Comparison of ENCODE assay signal across 8 mouse cellular contexts in genomic region chr12:54654141-54654540, GRCm38 (mm10). TPM values are rescaled to one million over a fixed set of nuclear protein-coding genes. Genes with fewer than 3 reads are reported as not detected.
A peak's percentile ranks its signal among the peaks of the same experiment; 100 is the strongest.
DNase-seq lines count a peak whose midpoint lies in the region; ATAC-seq and TF ChIP-seq lines count a peak whose summit lies in the region.

No protein-coding gene starts in this region.

- DNase-seq in heart, postnatal 36 days, result no peak
- DNase-seq in intestine, embryonic 14.5 days (ENCODE audit: low spot score), result no peak
- DNase-seq in adipocyte (ENCODE audit: low spot score), result no peak
- DNase-seq in thymus, adult 2 months, result no peak
- DNase-seq in retina, embryonic 14.5 days (ENCODE audit: low spot score), result no peak

- intact Hi-C loops in heart, postnatal 36 days (cut with DNase I), result no loop called here

- H3K27ac ChIP-seq in heart, embryonic 11.5 days (ENCODE audit: low read depth, low read length), result no peak overlapping the region
- H3K27ac ChIP-seq in bone marrow, adult 2 months (ENCODE audit: control insufficient read depth, insufficient read depth, low read depth, low read length, poor library complexity), result no peak overlapping the region
- no peak overlapping the region for H3K27ac ChIP-seq in intestine, embryonic 14.5 days (ENCODE audit: low read depth)
- H3K27ac ChIP-seq in lung, embryonic 16.5 days (ENCODE audit: low read length), result peak overlapping the region; percentile 1; the same call in 1 of the 2 replicates
- no peak overlapping the region for H3K27ac ChIP-seq in thymus, adult 2 months (ENCODE audit: control insufficient read depth, insufficient read depth, low read length)

- H3K4me1 ChIP-seq in heart, embryonic 11.5 days (ENCODE audit: control insufficient read depth, insufficient read depth, low read length), result peaks cover 18% of the 10 kb centered on the region
- peaks cover 5% of the 10 kb centered on the region; the same call in 1 of the 2 replicates for H3K4me1 ChIP-seq in bone marrow, adult 2 months (ENCODE audit: control insufficient read depth, insufficient read depth, low read length)
- H3K4me1 ChIP-seq in intestine, embryonic 14.5 days (replicated peaks; ENCODE audit: control insufficient read depth, insufficient read depth, low read length), result peaks cover 18% of the 10 kb centered on the region
- peaks cover 25% of the 10 kb centered on the region for H3K4me1 ChIP-seq in lung, embryonic 16.5 days (replicated peaks; ENCODE audit: control insufficient read depth, insufficient read depth, low read length)
- H3K4me1 ChIP-seq in thymus, adult 2 months (replicated peaks; ENCODE audit: control insufficient read depth, insufficient read depth, low read length), result peaks cover 20% of the 10 kb centered on the region

- no peaks in the 10 kb centered on the region for H3K36me3 ChIP-seq in heart, embryonic 11.5 days (ENCODE audit: control insufficient read depth, insufficient read depth, low read length)
- H3K36me3 ChIP-seq in intestine, embryonic 14.5 days (ENCODE audit: control insufficient read depth, insufficient read depth, low read length), result 0 out of 2 replicates have a peak, but pooled peaks cover 9% of the 10 kb centered on the region
- peaks cover 3% of the 10 kb centered on the region; the same call in 1 of the 2 replicates for H3K36me3 ChIP-seq in lung, embryonic 16.5 days (ENCODE audit: control insufficient read depth, insufficient read depth, low read length)
- H3K36me3 ChIP-seq in thymus, adult 2 months (ENCODE audit: control insufficient read depth, insufficient read depth, low read length), result no peaks in the 10 kb centered on the region

- no peak for TF ChIP-seq CTCF in bone marrow, adult 2 months (IDR thresholded peaks at IDR 0.05; ENCODE audit: control insufficient read depth, insufficient read depth, low read length)
- TF ChIP-seq CTCF in thymus, adult 2 months (IDR thresholded peaks at IDR 0.05; ENCODE audit: borderline replicate concordance, control insufficient read depth, extremely low read depth, insufficient read depth, low read length, poor library complexity), result no peak

- no peaks in the 10 kb centered on the region for H3K27me3 ChIP-seq in heart, embryonic 11.5 days (ENCODE audit: control insufficient read depth, insufficient read depth, low read length)
- no peaks in the 10 kb centered on the region for H3K27me3 ChIP-seq in intestine, embryonic 14.5 days (replicated peaks; ENCODE audit: control insufficient read depth, insufficient read depth, low read length)
- no peaks in the 10 kb centered on the region for H3K27me3 ChIP-seq in lung, embryonic 16.5 days (ENCODE audit: control insufficient read depth, insufficient read depth, low read depth, low read length)
- H3K27me3 ChIP-seq in thymus, adult 2 months (ENCODE audit: control insufficient read depth, insufficient read depth, low read length), result no peaks in the 10 kb centered on the region

- WGBS in heart, embryonic 11.5 days (ENCODE audit: insufficient replicate concordance), result 50% methylated on average over 4 of the region's 4 CpGs
- WGBS in bone marrow, adult 2 months, result 23% methylated on average over 4 of the region's 4 CpGs
- WGBS in intestine, embryonic 14.5 days, result 64% methylated on average over 4 of the region's 4 CpGs
- WGBS in lung, embryonic 16.5 days, result 40% methylated on average over 4 of the region's 4 CpGs
- WGBS in thymus, adult 2 months, result 47% methylated on average over 4 of the region's 4 CpGs

- no peak overlapping the region for H3K4me3 ChIP-seq in heart, embryonic 11.5 days (ENCODE audit: low read depth, low read length)
- peak overlapping the region; percentile 13 for H3K4me3 ChIP-seq in bone marrow, adult 2 months (replicated peaks; ENCODE audit: control insufficient read depth, low read depth, low read length)
- H3K4me3 ChIP-seq in intestine, embryonic 14.5 days (ENCODE audit: low read depth, low read length), result no peak overlapping the region
- no peak overlapping the region for H3K4me3 ChIP-seq in lung, embryonic 16.5 days (ENCODE audit: low read length)
- no peak overlapping the region for H3K4me3 ChIP-seq in thymus, adult 2 months (ENCODE audit: control insufficient read depth, insufficient read depth, low read length)

- TF ChIP-seq POLR2A in bone marrow, adult 2 months (IDR thresholded peaks at IDR 0.05; ENCODE audit: borderline replicate concordance, control insufficient read depth, low read depth, low read length), result no peak
- no peak for TF ChIP-seq POLR2A in thymus, adult 2 months (IDR thresholded peaks at IDR 0.05; ENCODE audit: control insufficient read depth, extremely low read depth, insufficient read depth, low read length, poor library complexity)

- H3K4me2 ChIP-seq in heart, embryonic 11.5 days, result peak overlapping the region; percentile 89
- H3K4me2 ChIP-seq in intestine, embryonic 14.5 days (ENCODE audit: low read length), result peak overlapping the region; percentile 67
- H3K4me2 ChIP-seq in lung, embryonic 16.5 days (ENCODE audit: low read depth, low read length), result peak overlapping the region; percentile 94

- no peak for ATAC-seq in heart, embryonic 11.5 days (replicated peaks; ENCODE audit: insufficient number of reproducible peaks, low FRiP score, low TSS enrichment)
- ATAC-seq in intestine, embryonic 14.5 days (replicated peaks; ENCODE audit: low FRiP score, low TSS enrichment, low read depth), result no peak
- no peak for ATAC-seq in lung, embryonic 16.5 days (ENCODE audit: low read depth)

- no peak overlapping the region for H3K9ac ChIP-seq in heart, embryonic 11.5 days (ENCODE audit: low read depth, low read length)
- no peak overlapping the region for H3K9ac ChIP-seq in intestine, embryonic 14.5 days (ENCODE audit: low read length)
- no peak overlapping the region for H3K9ac ChIP-seq in lung, embryonic 16.5 days (ENCODE audit: low read length)

- no peaks in the 10 kb centered on the region for H3K9me3 ChIP-seq in heart, embryonic 11.5 days (replicated peaks; ENCODE audit: control insufficient read depth, low read length)
- H3K9me3 ChIP-seq in intestine, embryonic 14.5 days (ENCODE audit: control insufficient read depth, low read length), result no peaks in the 10 kb centered on the region
- H3K9me3 ChIP-seq in lung, embryonic 16.5 days (ENCODE audit: control insufficient read depth, low read length), result no peaks in the 10 kb centered on the region

RNA-seq across cellular contexts. Expression of gene Sptssa, which starts 2.2 kb away (rescaled TPM):
- 125 and 140 TPM in 2 replicates for polyA plus RNA-seq in heart, embryonic 11.5 days (2014; fragmentation: Nextera tagmentation; extraction: Ambion mirVana)
- 10 to 100 TPM; 32.9 to 38.8 TPM for total RNA-seq in heart, postnatal 36 days (2021)
- 14.8 and 28.0 TPM in 2 replicates for polyA plus RNA-seq in bone marrow, adult 2 months (2011; ENCODE audit: insufficient read depth, insufficient read length, low replicate concordance, missing spikeins)
- polyA plus RNA-seq in intestine, embryonic 14.5 days (2014; fragmentation: Nextera tagmentation; extraction: Ambion mirVana), result 216 and 224 TPM in 2 replicates
- 198 and 203 TPM in 2 replicates for polyA plus RNA-seq in lung, embryonic 16.5 days (2015; fragmentation: Nextera tagmentation; extraction: Ambion mirVana)
- 92.1 and 97.8 TPM in 2 replicates for polyA plus RNA-seq in thymus, adult 2 months (2012; rRNA removed)

RNA-seq across cellular contexts. Expression of gene Eapp, which starts 41.6 kb away (rescaled TPM):
- 49.9 and 52.4 TPM in 2 replicates for polyA plus RNA-seq in heart, embryonic 11.5 days (2014; fragmentation: Nextera tagmentation; extraction: Ambion mirVana)
- 10 to 100 TPM; 29.2 to 29.4 TPM for total RNA-seq in heart, postnatal 36 days (2021)
- 25.2 and 50.9 TPM in 2 replicates for polyA plus RNA-seq in bone marrow, adult 2 months (2011; ENCODE audit: insufficient read depth, insufficient read length, low replicate concordance, missing spikeins)
- polyA plus RNA-seq in intestine, embryonic 14.5 days (2014; fragmentation: Nextera tagmentation; extraction: Ambion mirVana), result 59.2 and 61.5 TPM in 2 replicates
- polyA plus RNA-seq in lung, embryonic 16.5 days (2015; fragmentation: Nextera tagmentation; extraction: Ambion mirVana), result 61.8 and 62.7 TPM in 2 replicates
- polyA plus RNA-seq in thymus, adult 2 months (2012; rRNA removed), result 8.8 and 12.5 TPM in 2 replicates
